Mouse (Mus musculus) liver, adult 2 months (tissue): ENCODE measurements at regions not wholly inside any gene's neighbourhood (a gene's known extent, or its start where the extent isn't known, plus 50 kb on each side); places are given as distances from the start of the nearest gene placed in this dataset.

ENCODE experiments used
- CTCF ChIP-seq: fragments of 200-500 bp; IDR thresholded peaks from 2 replicates; pipeline ENCODE4 v1.5.1; 2011; ENCODE audit warnings: low read depth, low read length, control low read depth
- POLR2A ChIP-seq: fragments of 200-500 bp; IDR thresholded peaks from 2 replicates; pipeline ENCODE4 v1.6.1; 2011; ENCODE audit warnings: low read length, control low read depth; ENCODE audit not compliant: insufficient read depth; ENCODE audit errors: extremely low read depth

DNA sequence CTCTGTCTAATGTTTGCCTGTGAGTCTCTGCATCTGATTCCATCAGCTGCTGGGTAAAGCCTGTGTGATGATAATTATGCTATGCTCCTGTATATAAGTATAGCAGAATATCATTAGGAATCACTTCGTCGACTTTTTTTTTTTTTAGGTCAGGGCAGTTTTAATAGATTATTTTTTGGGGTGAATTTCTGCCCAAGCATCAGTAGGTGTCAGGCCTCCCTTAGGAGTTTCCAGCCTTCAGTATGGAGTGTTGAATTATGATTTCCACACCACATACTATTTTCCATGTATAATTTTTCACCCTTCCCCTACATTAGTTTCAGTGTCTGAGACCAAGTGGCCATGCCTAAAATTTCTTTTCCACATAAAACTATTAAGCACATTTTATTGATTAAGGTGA is 121.5 kb downstream of the Gm379 start:
- no peak for TF ChIP-seq CTCF
- no peak for TF ChIP-seq POLR2A
